Mouse (Mus musculus) Muller cell, postnatal 12 days (primary cell): ENCODE results near the gene Banp.

Source experiments
- DNase-seq: peaks from one replicate; pipeline ENCODE4 v3.0.0-alpha.2; 2015; ENCODE audit errors: inconsistent ontology term

Banp gene

DNA sequence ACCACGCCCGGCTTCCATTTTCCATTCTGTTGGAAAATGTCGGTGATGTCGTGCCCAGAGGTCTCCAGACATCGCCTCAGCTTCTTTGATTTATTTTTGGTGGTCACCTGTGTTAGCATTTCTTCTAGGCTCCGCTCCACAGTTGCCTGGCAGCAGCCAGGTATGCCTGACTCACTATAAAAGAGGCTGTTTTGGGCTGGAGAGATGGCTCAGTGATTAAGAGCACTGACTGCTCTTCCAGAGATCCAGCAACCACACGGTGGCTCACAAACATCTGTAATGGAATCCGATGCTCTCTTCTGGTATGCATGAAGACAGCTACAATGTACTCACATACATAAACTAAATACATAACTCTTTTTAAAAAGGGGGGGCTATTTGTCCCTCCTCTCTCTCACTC lies 23.3 kb upstream of the Banp start:
- DNase-seq, result no peak

GRCm38 (mm10) chr8:121927316-121927715 lies 22.2 kb upstream of the Banp start:
- DNase-seq, result peak; percentile 43

- DNase-seq, result no peak
Observed at GRCm38 (mm10) chr8:121930047-121930446, 19.5 kb upstream of the Banp start.

- no peak for DNase-seq
Observed at GRCm38 (mm10) chr8:121931571-121931970, 18.0 kb upstream of the Banp start.

DNA sequence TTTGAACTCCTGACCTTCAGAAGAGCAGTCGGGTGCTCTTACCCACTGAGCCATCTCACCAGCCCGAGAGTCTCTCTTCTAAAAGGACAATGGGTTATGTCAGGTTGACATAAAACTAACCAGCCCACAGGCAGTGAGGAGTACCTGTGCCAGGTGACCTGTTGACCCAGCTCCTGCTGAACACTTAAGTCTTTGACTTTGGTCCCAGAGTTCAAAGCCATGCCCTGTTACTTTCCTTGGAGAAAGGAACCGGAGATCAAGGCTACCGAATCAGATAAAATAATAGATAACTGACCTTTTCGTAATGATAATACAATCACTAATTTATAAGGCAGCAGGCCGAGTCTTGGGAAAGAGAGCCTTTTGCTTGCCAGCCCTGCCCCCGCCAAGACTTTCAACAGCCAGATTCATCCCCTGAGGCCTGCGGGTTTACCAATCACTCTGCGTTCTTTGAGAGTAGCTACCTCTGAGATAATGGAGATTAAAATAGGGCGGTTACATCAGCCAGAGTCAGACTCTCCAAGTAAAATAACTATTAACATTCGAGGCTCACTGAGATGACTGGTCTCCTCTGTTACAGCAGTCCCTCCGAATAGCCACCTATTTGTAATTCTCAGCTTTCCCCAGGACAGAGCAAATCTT lies 17.4 kb upstream of the Banp start:
- DNase-seq, result no peak

DNA sequence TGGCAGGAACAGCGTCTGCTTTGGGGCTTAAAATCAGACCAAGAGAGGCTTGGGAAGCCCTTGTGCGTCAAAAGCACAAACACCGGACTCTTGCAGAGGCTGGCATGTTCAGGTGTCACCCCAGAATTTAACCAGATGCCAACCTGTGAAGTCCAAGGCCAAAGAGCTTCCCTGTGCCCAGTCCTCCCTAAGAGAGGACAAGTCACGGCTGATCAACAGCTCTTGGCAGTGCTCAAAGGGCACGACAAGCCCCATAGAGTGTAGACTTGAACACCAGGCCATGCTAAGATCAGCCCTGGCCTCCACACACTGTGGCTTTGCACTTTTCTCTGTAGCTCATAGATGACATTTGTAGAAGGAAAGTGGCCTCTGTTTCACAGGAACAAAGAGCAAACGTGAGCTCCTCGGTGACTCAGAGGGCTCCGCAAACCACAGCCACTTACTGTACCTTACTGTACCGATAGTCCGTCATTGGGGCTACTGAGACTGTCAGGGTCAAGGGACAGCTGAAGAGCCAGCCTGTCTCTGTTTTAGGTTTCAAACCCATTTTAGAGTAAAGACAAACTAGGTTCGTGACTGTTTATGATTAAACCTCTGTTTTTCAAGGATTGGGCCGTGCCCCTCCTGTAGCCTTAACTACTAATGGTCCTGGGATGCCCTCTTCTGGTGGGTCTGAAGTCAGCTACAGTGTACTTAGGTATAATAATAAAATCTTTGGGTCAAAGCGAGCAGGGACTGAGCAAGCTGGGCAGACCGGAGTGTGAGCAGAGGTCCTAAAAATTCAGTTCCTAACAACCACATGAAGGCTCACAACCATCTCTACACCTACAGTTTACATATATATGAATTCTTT lies 16.7 kb upstream of the Banp start:
- no peak for DNase-seq

DNA sequence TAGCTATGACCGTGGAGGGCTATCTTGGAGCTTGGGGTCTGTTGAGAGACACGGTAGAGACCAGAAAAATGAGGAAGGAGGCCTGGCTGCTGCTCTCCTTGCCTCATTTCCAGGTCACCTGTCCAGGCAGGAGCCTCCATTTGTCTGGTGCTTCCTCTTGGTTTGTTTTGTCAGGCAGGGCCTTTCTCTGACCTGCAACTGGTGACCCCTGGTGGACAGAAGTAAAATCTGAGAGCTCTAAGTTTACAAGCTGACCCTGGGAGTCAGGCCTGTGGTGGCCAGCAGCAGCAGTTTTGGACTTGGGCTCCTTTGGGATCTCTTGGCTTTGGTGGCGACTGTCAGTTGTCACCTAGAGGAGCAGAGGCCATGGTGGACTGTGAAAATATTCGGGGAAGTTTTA lies 15.0 kb upstream of the Banp start:
- DNase-seq, result peak; percentile 46

DNA sequence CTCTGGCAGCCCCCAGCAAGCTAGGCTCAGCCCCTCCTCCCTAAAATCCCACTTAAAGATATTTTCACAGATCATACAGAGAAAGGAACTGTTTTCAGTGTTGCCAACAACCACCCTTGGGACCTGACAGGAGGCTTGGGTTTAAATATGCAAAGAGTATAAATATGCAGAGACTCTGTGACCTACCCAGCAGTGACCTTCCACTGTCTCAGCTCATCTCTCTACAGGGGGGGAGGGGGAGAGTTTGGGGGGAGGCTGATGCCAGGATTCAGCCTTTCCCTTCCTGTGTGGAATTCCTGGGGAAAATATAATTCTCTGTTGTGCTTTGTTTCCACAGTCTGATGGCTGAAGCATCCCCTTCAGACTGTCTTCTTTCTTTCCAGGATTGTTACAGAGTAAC lies 14.6 kb upstream of the Banp start:
- DNase-seq, result no peak

DNA sequence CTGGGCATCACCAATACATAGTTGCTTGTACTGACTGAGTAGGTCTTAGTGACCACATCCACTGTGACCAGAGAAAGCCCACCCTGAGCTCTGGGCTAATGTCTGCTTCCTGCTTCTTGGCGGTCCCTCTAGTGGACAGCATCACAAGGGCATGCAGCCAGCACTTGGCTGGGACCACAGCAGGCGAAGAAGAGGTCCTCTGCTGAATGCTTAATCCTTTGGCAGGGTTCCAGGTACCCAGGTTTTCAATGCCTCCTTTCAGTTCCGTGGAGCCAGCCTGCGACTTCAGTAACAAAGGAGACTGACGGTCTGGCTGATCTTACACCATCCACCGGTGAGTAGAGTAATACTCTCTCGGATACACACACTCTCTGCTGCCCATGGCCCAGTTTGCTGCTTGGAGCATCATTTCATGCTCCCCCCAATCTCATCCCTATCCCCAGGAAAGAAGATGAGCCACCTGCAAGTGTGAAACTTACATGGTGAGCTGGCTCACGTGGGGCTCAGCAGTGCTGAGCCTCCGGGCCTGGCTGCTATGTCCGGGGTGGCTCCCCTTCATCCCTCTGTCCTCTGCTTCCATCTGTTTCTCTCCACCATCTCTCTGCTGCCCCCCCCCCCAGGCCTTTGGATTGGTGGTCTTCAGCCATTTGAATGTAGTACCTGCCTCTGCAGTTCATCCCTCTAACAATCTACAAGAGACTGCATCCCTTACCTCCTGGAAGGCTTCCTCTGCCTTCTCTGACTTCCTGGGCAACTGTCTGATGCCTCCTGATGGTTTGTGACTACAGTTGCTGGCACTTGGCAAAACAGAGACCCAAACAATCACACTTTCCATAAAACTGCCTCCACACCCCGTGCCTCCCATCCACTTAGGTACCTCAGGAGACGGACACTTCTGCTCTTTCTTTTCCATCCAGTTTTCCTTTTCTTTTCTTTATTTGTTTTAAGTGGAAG lies 13.9 kb upstream of the Banp start:
- peak; percentile 82 for DNase-seq

GRCm38 (mm10) chr8:121936391-121936790 lies 13.2 kb upstream of the Banp start:
- DNase-seq, result no peak

GRCm38 (mm10) chr8:121938732-121939131 lies 10.8 kb upstream of the Banp start:
- no peak for DNase-seq

DNA sequence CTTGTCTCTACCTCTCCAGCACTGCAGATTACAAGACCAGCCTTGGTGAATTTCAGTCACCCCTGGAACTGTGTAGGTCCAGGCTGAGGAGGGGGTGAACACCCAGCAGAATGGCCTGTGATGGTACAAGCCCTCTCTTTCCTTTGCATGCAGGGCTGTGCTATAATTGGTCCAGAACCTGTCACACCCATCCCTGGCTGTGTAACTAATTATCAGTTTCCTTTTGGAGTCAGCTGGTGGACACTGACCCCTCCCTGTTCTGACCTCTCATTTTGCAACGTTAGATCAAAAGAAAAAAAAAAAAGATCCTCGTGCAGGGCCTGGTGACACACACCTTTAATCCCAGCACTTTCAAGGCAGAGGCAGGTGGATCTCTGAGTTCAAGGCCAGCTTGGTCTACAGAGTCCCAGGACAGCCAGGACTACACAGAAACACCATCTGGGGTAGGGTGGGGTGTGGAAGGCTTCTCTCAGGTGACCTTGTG lies 6.5 kb upstream of the Banp start:
- no peak for DNase-seq

- DNase-seq, result no peak
Observed at GRCm38 (mm10) chr8:121943716-121944115, 5.8 kb upstream of the Banp start.

DNA sequence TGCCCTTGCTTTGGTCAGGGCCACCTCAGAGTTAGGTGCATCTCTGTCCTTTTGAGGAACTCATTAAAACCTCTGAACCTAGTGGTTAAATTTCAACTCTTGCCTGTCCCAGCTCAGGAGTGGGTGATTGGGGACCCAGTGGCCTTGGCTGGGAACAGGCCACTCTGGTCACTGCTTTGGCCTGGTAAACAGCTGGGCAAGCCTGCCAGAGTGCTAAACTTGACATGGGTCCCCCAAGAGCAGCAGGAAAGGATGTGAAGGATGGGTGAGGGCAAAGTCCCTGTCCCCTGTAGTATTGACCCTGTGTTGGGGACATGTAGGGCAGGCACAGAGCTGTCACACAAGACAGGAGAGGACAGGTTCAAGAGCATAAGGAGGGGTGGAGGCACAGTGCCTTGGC lies 4.7 kb upstream of the Banp start, which contains the start of gene Car5a:
TSS of gene Car5a (minus strand) at position 74 of the 400 bp plus-strand sequence.
- no peak for DNase-seq

GRCm38 (mm10) chr8:121946351-121946750 lies 3.2 kb upstream of the Banp start:
- DNase-seq, result no peak

DNA sequence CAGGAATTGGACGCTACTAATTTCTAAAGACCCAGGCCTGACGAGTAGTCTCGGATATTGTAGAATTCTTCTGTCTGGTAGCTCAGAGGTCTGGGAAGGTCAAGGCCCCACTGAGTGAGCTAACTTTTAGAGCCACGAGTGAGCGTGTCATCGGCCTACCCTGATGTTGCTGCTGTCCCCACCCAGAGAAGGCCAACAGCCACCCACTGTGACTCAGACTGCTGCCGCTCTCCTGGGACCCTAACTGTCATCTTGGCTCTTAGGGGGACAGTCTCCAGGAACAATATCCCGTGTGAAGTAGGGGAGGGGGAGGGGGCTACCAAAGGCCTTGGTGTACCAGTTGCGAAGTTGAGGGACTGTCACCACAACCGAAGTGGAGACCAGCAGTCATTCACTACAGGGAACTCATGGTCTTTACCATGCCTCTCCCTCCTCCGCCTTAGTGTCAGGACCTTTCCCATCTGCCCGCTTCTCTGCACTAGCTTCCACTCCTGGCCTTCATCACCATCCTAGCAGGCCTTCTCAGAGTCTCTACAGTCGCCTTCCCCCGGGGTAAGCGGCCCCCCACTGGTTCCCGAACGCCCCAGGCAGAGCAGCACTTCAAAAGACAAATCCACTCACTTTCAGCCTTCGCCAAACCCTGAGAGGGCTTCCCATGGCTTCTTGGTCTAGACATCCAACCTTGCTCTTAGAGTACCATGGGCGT lies 2.4 kb upstream of the Banp start:
- no peak for DNase-seq

DNA sequence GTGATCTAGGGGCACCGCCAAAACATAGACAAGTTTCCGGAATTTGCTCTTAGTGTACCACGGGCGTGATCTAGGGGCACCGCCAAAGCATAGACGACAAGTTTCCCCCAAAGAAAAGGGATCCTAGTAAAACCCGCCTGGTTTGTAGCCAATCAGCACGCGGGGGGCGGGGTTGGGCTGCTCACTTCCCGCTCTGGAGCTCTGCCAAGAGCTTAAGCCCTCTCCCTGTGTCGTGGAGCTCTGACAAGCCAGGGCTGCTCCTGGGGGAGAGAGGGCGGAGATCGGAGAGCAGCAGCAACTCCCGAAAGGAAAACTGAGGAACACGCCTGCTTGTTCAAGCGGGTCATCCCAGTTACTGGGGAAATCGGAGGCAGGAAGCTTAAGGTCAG lies 1.8 kb upstream of the Banp start:
- DNase-seq, result peak; percentile 88

DNA sequence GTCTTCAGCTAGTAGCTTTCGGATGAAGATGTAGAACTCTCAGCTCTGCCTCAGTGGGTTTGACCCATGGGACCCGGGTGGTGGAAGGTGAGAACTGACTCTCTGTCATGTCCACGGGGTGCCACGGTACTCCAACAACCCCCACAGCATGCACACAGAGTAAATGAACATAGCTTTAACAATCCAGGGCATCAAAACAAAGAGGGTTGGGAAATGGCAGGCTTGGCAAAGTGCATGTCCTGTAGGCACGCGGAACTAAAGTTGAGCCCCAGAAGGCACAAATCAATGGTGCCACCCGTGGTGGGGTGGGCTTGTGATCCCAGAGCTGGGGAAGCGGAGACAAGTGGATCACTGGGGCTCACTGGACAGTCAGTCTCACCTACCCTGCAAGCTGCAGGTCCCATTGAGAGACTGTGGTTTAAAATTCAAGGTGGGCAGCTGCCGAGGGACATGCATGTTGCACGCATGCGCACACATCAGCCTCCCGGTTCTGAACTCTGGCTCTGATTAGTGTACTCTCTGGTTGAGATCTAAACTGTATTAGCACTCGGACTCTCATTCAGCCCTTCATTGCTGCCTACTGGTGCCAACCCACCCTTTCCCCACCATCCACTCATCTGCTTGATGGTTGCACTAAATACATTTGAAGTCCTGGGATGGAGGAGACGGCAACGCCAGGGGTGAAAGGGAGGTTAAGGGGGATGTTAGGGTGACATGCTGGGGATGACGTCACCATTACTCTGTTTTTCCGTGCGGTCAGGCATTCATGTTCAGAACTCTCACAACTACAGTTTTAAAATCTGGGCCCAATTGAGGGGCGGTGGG lies 1.0 kb upstream of the Banp start:
- DNase-seq, result no peak

DNA sequence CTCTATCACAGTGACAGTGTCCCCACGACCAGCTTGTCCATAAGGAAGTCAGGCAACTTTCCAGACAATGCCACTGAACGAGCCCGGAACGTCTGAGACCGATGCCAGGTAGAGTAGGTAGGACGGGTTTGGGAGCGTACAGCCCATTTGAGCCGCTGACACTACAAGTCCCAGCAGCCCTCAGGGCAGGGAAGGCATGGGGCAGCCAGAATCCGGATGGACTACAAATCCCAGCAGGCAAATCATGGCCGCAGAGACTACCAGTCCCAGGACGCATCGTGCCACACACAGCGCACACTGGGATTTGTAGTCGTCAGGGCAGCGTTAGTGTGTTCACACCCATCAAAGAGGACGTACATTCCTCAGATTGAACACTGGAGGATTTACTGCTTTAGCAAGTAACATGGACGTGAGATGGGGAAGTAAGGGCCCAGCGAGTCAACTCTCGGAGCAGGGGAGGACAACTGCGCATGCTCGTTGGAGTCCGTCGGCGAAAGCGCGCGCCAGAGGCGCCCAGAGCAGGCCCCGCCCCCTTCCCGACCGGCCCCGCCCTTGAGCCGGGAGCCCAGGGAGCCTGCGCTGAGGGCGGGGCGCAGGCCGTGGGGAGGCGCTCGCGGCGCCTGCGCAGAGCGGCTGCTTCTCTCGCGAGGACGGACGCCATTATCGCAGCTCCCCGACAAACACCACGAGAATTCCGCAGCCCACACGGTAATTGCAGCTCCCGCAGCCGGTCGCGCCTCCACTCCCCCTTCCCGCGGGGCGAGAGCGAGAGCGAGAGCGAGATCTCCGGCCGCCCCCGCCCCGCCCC lies 595 bp downstream of the Banp start:
- DNase-seq, result peak; percentile 99
